Mouse (Mus musculus) ES-Bruce4 (cell line): Measurements from ENCODE around the gene Lcn2. TPM values are rescaled to one million over a fixed set of nuclear protein-coding genes. Genes with fewer than 3 reads are reported as not detected.
A peak's percentile ranks its signal among the peaks of the same experiment; 100 is the strongest.

Experiments used
- H3K27ac ChIP-seq: 2 replicates; pipeline ENCODE4 v1.5.1; 2012; ENCODE audit warnings: low read length, inconsistent platforms; ENCODE audit not compliant: insufficient read depth
- H3K27me3 ChIP-seq: 2 replicates; pipeline ENCODE4 v1.6.1; 2012; ENCODE audit warnings: mild to moderate bottlenecking, low read length, inconsistent platforms; ENCODE audit not compliant: control insufficient read depth, poor library complexity, insufficient read depth, severe bottlenecking
- H3K36me3 ChIP-seq: 2 replicates; pipeline ENCODE4 v1.6.1; 2012; ENCODE audit warnings: inconsistent platforms, mild to moderate bottlenecking, low read length, moderate library complexity; ENCODE audit not compliant: control insufficient read depth, poor library complexity, insufficient read depth, severe bottlenecking
- H3K4me1 ChIP-seq: one replicate; pipeline ENCODE4 v1.8.1; 2011; ENCODE audit warnings: low read length; ENCODE audit not compliant: control insufficient read depth, insufficient read depth
- H3K4me3 ChIP-seq: 2 replicates; pipeline ENCODE4 v1.5.1; 2011; ENCODE audit warnings: low read depth, mild to moderate bottlenecking, low read length
- H3K9ac ChIP-seq: 2 replicates; pipeline ENCODE4 v1.6.1; 2012; ENCODE audit warnings: low read depth, mild to moderate bottlenecking, inconsistent platforms; ENCODE audit not compliant: poor library complexity, severe bottlenecking
- H3K9me3 ChIP-seq: replicated peaks from 2 replicates; pipeline ENCODE4 v1.6.1; 2012; ENCODE audit warnings: mild to moderate bottlenecking, low read length, inconsistent platforms; ENCODE audit not compliant: control insufficient read depth, poor library complexity, insufficient read depth, severe bottlenecking
- CTCF ChIP-seq: IDR thresholded peaks from one replicate; pipeline ENCODE4 v1.8.1; 2011; ENCODE audit warnings: low read depth, low read length
- EP300 ChIP-seq: IDR thresholded peaks from 2 replicates; pipeline ENCODE4 v1.6.1; 2011; ENCODE audit warnings: low read depth, low read length; ENCODE audit not compliant: insufficient read depth
- POLR2A ChIP-seq: IDR thresholded peaks from one replicate; pipeline ENCODE4 v1.8.1; 2011; ENCODE audit warnings: low read length; ENCODE audit not compliant: insufficient read depth
- polyA plus RNA-seq: library from polyadenylated mRNA; stranded (reverse); fragments of >200 nt; gene quantifications from 2 replicates; pipeline ENCODE4 v1.2.4, GENCODE M21; 2011; ENCODE audit warnings: low read depth; ENCODE audit not compliant: missing spikeins, insufficient read depth, insufficient read length

Lcn2 gene
- polyA plus RNA-seq, 1 experiment = not detected

GRCm38 (mm10) chr2:32407144-32407824 is 19.2 kb upstream of the Lcn2 start:
- Histone ChIP-seq H3K4me3 (no peak overlapping the region), H3K27me3 (no peaks in the 10 kb centered on the region), H3K9me3 (no peaks in the 10 kb centered on the region), H3K27ac (no peak overlapping the region), H3K36me3 (no peaks in the 10 kb centered on the region), H3K9ac (no peak overlapping the region), H3K4me1 (peaks cover 6% of the 10 kb centered on the region)
- TF ChIP-seq POLR2A = no peak

GRCm38 (mm10) chr2:32404663-32405062 is 16.6 kb upstream of the Lcn2 start:
- Histone ChIP-seq H3K27me3 (no peaks in the 10 kb centered on the region), H3K4me1 (peaks cover 6% of the 10 kb centered on the region), H3K27ac (no peak overlapping the region), H3K36me3 (no peaks in the 10 kb centered on the region), H3K9ac (no peak overlapping the region), H3K9me3 (no peaks in the 10 kb centered on the region), H3K4me3 (no peak overlapping the region)
- no peak for TF ChIP-seq EP300
- peak; percentile 99 for TF ChIP-seq CTCF

- peak overlapping the region; percentile 89 for H3K4me3 ChIP-seq
- peak overlapping the region; percentile 65 for H3K9ac ChIP-seq
- no peak overlapping the region for H3K27ac ChIP-seq
- H3K9me3 ChIP-seq = no peaks in the 10 kb centered on the region; the same call in 1 of the 2 replicates
- H3K4me1 ChIP-seq = no peaks in the 10 kb centered on the region
- TF ChIP-seq POLR2A (no peak), EP300 (no peak), CTCF (no peak)
- H3K27me3 ChIP-seq = no peaks in the 10 kb centered on the region
- H3K36me3 ChIP-seq = no peaks in the 10 kb centered on the region
Observed at GRCm38 (mm10) chr2:32396695-32397094, 8.6 kb upstream of the Lcn2 start.

GRCm38 (mm10) chr2:32395946-32396621 is 8.0 kb upstream of the Lcn2 start:
- H3K27me3 ChIP-seq = no peaks in the 10 kb centered on the region
- H3K4me1 ChIP-seq = no peaks in the 10 kb centered on the region
- H3K27ac ChIP-seq = no peak overlapping the region
- no peaks in the 10 kb centered on the region for H3K36me3 ChIP-seq
- peak overlapping the region; percentile 65 for H3K9ac ChIP-seq
- TF ChIP-seq CTCF (no peak), POLR2A (no peak), EP300 (no peak)
- peak overlapping the region; percentile 89 for H3K4me3 ChIP-seq
- no peaks in the 10 kb centered on the region; the same call in 1 of the 2 replicates for H3K9me3 ChIP-seq

- Histone ChIP-seq H3K9ac (peak within 1 kb of the TSS; percentile 65), H3K4me1 (no peaks in the 10 kb centered on the region), H3K4me3 (peak within 1 kb of the TSS; percentile 89), H3K36me3 (no peaks in the 10 kb centered on the region), H3K9me3 (no peaks in the 10 kb centered on the region; the same call in 1 of the 2 replicates), H3K27ac (no peak within 1 kb of the TSS), H3K27me3 (no peaks in the 10 kb centered on the region)
- TF ChIP-seq POLR2A (no peak), CTCF (no peak), EP300 (no peak)
Observed at GRCm38 (mm10) chr2:32395484-32395945, 7.5 kb upstream of the Lcn2 start, which contains the start of gene Ptges2. TSS of gene Ptges2 (plus strand) at chr2:32395896.

- H3K9me3 ChIP-seq = no peaks in the 10 kb centered on the region; the same call in 1 of the 2 replicates
- TF ChIP-seq CTCF (peak; percentile 51), POLR2A (no peak)
- no peaks in the 10 kb centered on the region for H3K36me3 ChIP-seq
- no peaks in the 10 kb centered on the region for H3K4me1 ChIP-seq
- no peaks in the 10 kb centered on the region for H3K27me3 ChIP-seq
- H3K27ac ChIP-seq = no peak overlapping the region
- peak overlapping the region; percentile 65 for H3K9ac ChIP-seq
- H3K4me3 ChIP-seq = peak overlapping the region; percentile 89
Observed at GRCm38 (mm10) chr2:32394973-32395372, 6.9 kb upstream of the Lcn2 start.
